Mouse (Mus musculus): ENCODE data around the gene Cry1. TPM values are rescaled to one million over a fixed set of nuclear protein-coding genes. Genes with fewer than 3 reads are reported as not detected.

The Cry1 gene
- polyA plus RNA-seq, 1 experiment: 4.8 TPM

DNA sequence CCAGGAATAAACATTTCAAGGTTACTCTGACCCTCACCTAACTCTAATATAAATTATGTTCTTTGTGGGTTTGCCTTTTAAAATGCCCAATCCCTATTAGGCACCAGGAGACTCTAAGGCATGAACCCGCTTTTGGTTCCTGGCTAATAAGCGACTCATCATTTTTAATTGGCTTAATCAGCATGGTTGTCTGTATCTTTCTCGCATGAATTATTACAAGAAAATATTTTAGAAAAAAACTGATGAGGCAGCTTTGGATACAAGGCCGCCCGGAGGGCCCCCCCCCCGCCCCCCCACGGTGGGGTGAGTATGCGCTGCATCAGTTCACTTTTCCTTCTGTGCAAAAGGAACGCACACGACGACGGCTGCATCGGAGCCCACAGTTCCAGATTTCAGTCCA, 20.1 kb downstream of the Cry1 start:
- 96% methylated on average over 13 of the region's 13 CpGs for WGBS
- Histone ChIP-seq H3K27me3 (ENCODE audit: control insufficient read depth, insufficient read depth, low read length) (no peaks in the 10 kb centered on the region), H3K36me3 (ENCODE audit: control insufficient read depth, insufficient read depth, low read length) (no peaks in the 10 kb centered on the region), H3K4me3 (ENCODE audit: extremely low read depth, insufficient read depth, insufficient read length) (no peak overlapping the region), H3K27ac (ENCODE audit: insufficient read depth, low read length) (no peak overlapping the region), H3K4me1 (ENCODE audit: control insufficient read depth, insufficient read depth, insufficient read length) (no peaks in the 10 kb centered on the region)
- TF ChIP-seq POLR2A (IDR thresholded peaks at IDR 0.05; ENCODE audit: low read depth, low read length) (no peak), CTCF (IDR thresholded peaks at IDR 0.05; ENCODE audit: extremely low read depth, insufficient read depth, insufficient read length, insufficient replicate concordance) (no peak)
- no peak for DNase-seq (ENCODE audit: low read depth in 1 of 2, low spot score in 2 of 2)

DNA sequence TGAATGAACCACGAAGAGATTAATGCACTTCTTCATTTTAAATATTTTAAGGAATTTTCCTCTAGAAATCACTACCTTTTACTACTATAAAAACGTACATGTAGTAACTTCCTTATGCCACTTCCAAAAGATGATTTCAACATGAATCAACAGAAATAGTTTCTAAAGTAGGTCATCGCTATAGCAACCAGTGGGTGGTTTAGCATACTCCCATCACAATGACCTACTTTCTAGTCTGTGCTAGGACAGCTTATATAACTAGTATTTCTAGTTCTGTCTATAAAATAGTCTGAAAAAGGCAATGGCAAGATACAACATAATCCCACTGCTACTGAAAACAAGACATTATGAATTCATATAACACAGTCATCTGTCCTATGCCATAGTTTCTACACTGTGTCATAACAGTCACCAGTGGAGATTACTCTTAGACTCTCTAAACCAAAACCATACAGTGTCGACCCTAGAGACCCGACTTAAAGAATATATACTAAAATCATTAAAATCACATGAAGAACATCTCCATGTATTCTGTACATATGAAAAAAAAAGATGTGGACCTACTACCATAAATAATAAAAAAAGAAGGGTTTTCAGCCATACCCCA, 23.0 kb downstream of the Cry1 start:
- no peak for DNase-seq (ENCODE audit: low read depth in 1 of 2, low spot score in 2 of 2)
- whole genome bisulfite sequencing: 66% methylated on average over 5 of the region's 5 CpGs
- H3K27me3 ChIP-seq (ENCODE audit: control insufficient read depth, insufficient read depth, low read length): no peaks in the 10 kb centered on the region
- H3K27ac ChIP-seq (ENCODE audit: insufficient read depth, low read length): no peak overlapping the region
- H3K36me3 ChIP-seq (ENCODE audit: control insufficient read depth, insufficient read depth, low read length): no peaks in the 10 kb centered on the region
- H3K4me3 ChIP-seq (ENCODE audit: extremely low read depth, insufficient read depth, insufficient read length): no peak overlapping the region
- TF ChIP-seq CTCF (IDR thresholded peaks at IDR 0.05; ENCODE audit: extremely low read depth, insufficient read depth, insufficient read length, insufficient replicate concordance) (no peak), POLR2A (IDR thresholded peaks at IDR 0.05; ENCODE audit: low read depth, low read length) (no peak)
- no peaks in the 10 kb centered on the region for H3K4me1 ChIP-seq (ENCODE audit: control insufficient read depth, insufficient read depth, insufficient read length)

DNA sequence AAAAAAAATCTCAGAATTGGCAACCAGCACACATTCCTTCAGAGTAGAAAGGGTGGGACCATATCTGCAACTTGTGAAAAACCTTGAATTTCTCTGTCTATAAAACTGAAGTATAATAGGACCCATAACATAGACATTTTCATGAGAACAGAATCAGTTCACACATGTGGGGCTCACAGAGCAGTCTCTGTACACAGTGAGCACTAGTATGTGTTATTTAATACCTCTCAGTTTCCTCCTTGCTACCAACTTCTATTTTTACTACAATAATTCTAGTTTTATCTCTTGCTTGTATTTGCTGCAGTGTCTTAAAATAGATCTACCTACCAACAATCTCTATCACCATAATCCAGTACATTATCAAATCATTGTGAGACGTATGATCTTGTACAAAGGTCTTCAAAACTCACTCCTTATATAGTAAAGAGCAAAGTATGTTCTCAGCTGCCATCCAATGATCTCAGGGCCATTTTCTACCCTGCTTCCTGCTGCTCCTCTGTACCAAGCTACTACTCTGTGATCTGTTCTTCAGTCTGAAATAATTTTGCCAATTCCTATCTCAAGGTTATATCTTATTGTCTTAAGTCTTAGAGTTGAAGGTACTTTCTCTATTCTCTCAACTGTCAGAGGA, 24.8 kb downstream of the Cry1 start:
- TF ChIP-seq POLR2A (IDR thresholded peaks at IDR 0.05; ENCODE audit: low read depth, low read length) (no peak), CTCF (IDR thresholded peaks at IDR 0.05; ENCODE audit: extremely low read depth, insufficient read depth, insufficient read length, insufficient replicate concordance) (no peak)
- WGBS: 65% methylated on average over 1 of the region's 1 CpGs
- H3K27ac ChIP-seq (ENCODE audit: insufficient read depth, low read length): no peak overlapping the region

GRCm38 (mm10) chr10:85157451-85157850, 27.4 kb downstream of the Cry1 start:
- H3K36me3 ChIP-seq (ENCODE audit: control insufficient read depth, insufficient read depth, low read length): no peaks in the 10 kb centered on the region
- no peak overlapping the region for H3K27ac ChIP-seq (ENCODE audit: insufficient read depth, low read length)
- DNase-seq (ENCODE audit: low read depth in 1 of 2, low spot score in 2 of 2): no peak
- H3K27me3 ChIP-seq (ENCODE audit: control insufficient read depth, insufficient read depth, low read length): no peaks in the 10 kb centered on the region
- 96% methylated on average over 7 of the region's 7 CpGs for WGBS
- no peak overlapping the region for H3K4me3 ChIP-seq (ENCODE audit: extremely low read depth, insufficient read depth, insufficient read length)
- H3K4me1 ChIP-seq (ENCODE audit: control insufficient read depth, insufficient read depth, insufficient read length): no peaks in the 10 kb centered on the region
- no peak for TF ChIP-seq CTCF (IDR thresholded peaks at IDR 0.05; ENCODE audit: extremely low read depth, insufficient read depth, insufficient read length, insufficient replicate concordance)
- no peak for TF ChIP-seq POLR2A (IDR thresholded peaks at IDR 0.05; ENCODE audit: low read depth, low read length)

More for the DNA sequence above, 24.8 kb downstream of the Cry1 start:
- Histone ChIP-seq H3K4me1 (ENCODE audit: control insufficient read depth, insufficient read depth, insufficient read length) (no peaks in the 10 kb centered on the region), H3K36me3 (ENCODE audit: control insufficient read depth, insufficient read depth, low read length) (no peaks in the 10 kb centered on the region), H3K27me3 (ENCODE audit: control insufficient read depth, insufficient read depth, low read length) (no peaks in the 10 kb centered on the region), H3K4me3 (ENCODE audit: extremely low read depth, insufficient read depth, insufficient read length) (no peak overlapping the region)
- DNase-seq (ENCODE audit: low read depth in 1 of 2, low spot score in 2 of 2): no peak

DNA sequence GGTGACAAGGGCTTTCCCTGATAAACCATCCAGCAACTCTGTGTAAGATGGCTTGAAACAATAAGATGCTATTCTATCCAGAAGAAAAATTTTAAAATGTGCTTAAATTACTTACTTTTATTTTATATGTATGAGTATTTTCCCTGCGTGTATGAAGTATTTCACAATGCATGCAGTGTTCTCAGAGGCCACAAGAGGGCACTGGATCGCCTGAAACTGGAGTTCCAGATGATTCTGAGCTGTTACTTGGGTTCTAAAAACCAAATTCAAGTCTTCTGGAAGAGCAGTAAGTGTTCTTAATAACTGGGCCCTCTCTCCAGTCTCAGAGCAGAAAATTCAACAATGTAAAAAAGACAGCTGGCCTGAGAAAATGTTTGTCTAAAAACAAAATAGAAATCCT, 30.7 kb downstream of the Cry1 start:
- Histone ChIP-seq H3K27ac (ENCODE audit: insufficient read depth, low read length) (no peak overlapping the region), H3K4me1 (ENCODE audit: control insufficient read depth, insufficient read depth, insufficient read length) (no peaks in the 10 kb centered on the region), H3K27me3 (ENCODE audit: control insufficient read depth, insufficient read depth, low read length) (no peaks in the 10 kb centered on the region), H3K4me3 (ENCODE audit: extremely low read depth, insufficient read depth, insufficient read length) (no peak overlapping the region), H3K36me3 (ENCODE audit: control insufficient read depth, insufficient read depth, low read length) (peaks cover 1% of the 10 kb centered on the region; the same call in 1 of the 2 replicates)
- WGBS: 20% methylated on average over 2 of the region's 2 CpGs
- TF ChIP-seq CTCF (IDR thresholded peaks at IDR 0.05; ENCODE audit: extremely low read depth, insufficient read depth, insufficient read length, insufficient replicate concordance) (peak; percentile 45; the same call in 1 of the 2 replicates), POLR2A (IDR thresholded peaks at IDR 0.05; ENCODE audit: low read depth, low read length) (no peak)
- peak; percentile 18 to 53 for DNase-seq (ENCODE audit: low read depth in 1 of 2, low spot score in 2 of 2)

DNA sequence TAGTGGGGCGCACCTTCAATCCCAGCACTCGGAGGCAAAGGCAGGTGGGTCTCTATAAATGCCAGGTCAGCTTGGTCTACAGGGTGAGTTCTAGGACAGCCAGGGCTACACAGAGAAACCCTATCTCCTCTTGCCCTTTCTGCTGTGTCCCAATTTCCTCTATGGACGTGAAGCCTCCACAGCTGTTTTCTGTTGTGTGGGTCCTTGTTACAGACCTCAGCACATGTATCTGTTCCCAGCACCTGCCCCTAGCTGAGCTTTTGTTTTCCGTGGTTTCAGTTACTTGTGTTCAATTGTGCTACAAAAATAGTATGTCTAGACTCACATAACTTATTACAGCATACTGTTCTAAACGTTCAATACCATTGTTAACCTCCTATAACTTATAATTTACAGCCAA, 35.6 kb downstream of the Cry1 start:
- Histone ChIP-seq H3K36me3 (ENCODE audit: control insufficient read depth, insufficient read depth, low read length) (peaks cover 13% of the 10 kb centered on the region), H3K27ac (ENCODE audit: insufficient read depth, low read length) (no peak overlapping the region), H3K4me3 (ENCODE audit: extremely low read depth, insufficient read depth, insufficient read length) (no peak overlapping the region), H3K4me1 (ENCODE audit: control insufficient read depth, insufficient read depth, insufficient read length) (no peaks in the 10 kb centered on the region), H3K27me3 (ENCODE audit: control insufficient read depth, insufficient read depth, low read length) (no peaks in the 10 kb centered on the region)
- no peak for DNase-seq (ENCODE audit: low read depth in 1 of 2, low spot score in 2 of 2)
- 82% methylated on average over 5 of the region's 5 CpGs for WGBS
- no peak for TF ChIP-seq CTCF (IDR thresholded peaks at IDR 0.05; ENCODE audit: extremely low read depth, insufficient read depth, insufficient read length, insufficient replicate concordance)
- no peak for TF ChIP-seq POLR2A (IDR thresholded peaks at IDR 0.05; ENCODE audit: low read depth, low read length)

DNA sequence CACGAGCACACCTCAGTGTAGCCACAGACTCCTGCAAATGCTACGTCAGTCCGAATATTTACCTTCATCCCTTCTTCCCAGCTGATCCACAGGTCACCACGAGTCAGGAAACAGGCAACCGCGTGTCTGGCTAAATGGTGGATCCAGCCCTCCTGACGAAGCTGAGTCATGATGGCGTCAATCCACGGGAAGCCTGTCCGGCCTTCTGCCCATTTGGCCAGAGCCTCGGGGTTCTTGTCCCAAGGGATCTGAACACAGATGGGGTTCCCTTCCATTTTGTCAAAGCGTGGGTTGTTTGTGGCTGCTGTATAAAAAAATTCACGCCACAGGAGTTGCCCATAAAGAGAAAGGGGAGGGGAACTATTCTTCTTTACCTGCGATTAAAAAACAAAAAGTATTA, 38.6 kb downstream of the Cry1 start:
- H3K4me3 ChIP-seq (ENCODE audit: extremely low read depth, insufficient read depth, insufficient read length): no peak overlapping the region
- no peak for TF ChIP-seq POLR2A (IDR thresholded peaks at IDR 0.05; ENCODE audit: low read depth, low read length)
- no peak for TF ChIP-seq CTCF (IDR thresholded peaks at IDR 0.05; ENCODE audit: extremely low read depth, insufficient read depth, insufficient read length, insufficient replicate concordance)
- DNase-seq (ENCODE audit: low read depth in 1 of 2, low spot score in 2 of 2): no peak
- peaks cover 24% of the 10 kb centered on the region for H3K36me3 ChIP-seq (ENCODE audit: control insufficient read depth, insufficient read depth, low read length)
- 92% methylated on average over 14 of the region's 14 CpGs for WGBS
- H3K4me1 ChIP-seq (ENCODE audit: control insufficient read depth, insufficient read depth, insufficient read length): no peaks in the 10 kb centered on the region
- H3K27me3 ChIP-seq (ENCODE audit: control insufficient read depth, insufficient read depth, low read length): no peaks in the 10 kb centered on the region
- no peak overlapping the region for H3K27ac ChIP-seq (ENCODE audit: insufficient read depth, low read length)
